Mouse (Mus musculus) neural tube, embryonic 12.5 days (tissue): ENCODE measurements at regions not wholly inside any gene's neighbourhood (a gene's known extent, or its start where the extent isn't known, plus 50 kb on each side); places are given as distances from the start of the nearest gene placed in this dataset.

ENCODE experiments used
- ATAC-seq: fragments of 200-750 bp; cut with Nextera tagmentation; 2 replicates; pipeline ENCODE4 v1.8.0; 2017; ENCODE audit warnings: low read depth, mild to moderate bottlenecking, moderate TSS enrichment, moderate library complexity; ENCODE audit not compliant: low FRiP score
- H3K27ac ChIP-seq: fragments of 300-500 bp; sonication (generic); 2 replicates; pipeline ENCODE4 v1.5.1; 2016
- H3K27me3 ChIP-seq: fragments of 300-500 bp; sonication (generic); replicated peaks from 2 replicates; pipeline ENCODE4 v1.6.1; 2016; ENCODE audit warnings: mild to moderate bottlenecking
- H3K36me3 ChIP-seq: fragments of 300-500 bp; sonication (generic); 2 replicates; pipeline ENCODE4 v1.6.1; 2016; ENCODE audit warnings: mild to moderate bottlenecking
- H3K4me1 ChIP-seq: fragments of 300-500 bp; sonication (generic); 2 replicates; pipeline ENCODE4 v1.6.1; 2016
- H3K4me2 ChIP-seq: fragments of 300-500 bp; sonication (generic); replicated peaks from 2 replicates; pipeline ENCODE4 v1.6.1; 2016; ENCODE audit warnings: mild to moderate bottlenecking
- H3K4me3 ChIP-seq: fragments of 300-500 bp; sonication (generic); 2 replicates; pipeline ENCODE4 v1.5.1; 2016
- H3K9ac ChIP-seq: fragments of 300-500 bp; sonication (generic); 2 replicates; pipeline ENCODE4 v1.6.1; 2016; ENCODE audit warnings: mild to moderate bottlenecking
- H3K9me3 ChIP-seq: fragments of 300-500 bp; sonication (generic); 2 replicates; pipeline ENCODE4 v1.6.1; 2016; ENCODE audit warnings: mild to moderate bottlenecking
- WGBS: fragments of 180-500 bp; shearing (Covaris S2); methylation state at CpG from one replicate; pipeline ENCODE4 v1.1.7; 2016; 5-methylcytosine and 5-hydroxymethylcytosine counted together

DNA sequence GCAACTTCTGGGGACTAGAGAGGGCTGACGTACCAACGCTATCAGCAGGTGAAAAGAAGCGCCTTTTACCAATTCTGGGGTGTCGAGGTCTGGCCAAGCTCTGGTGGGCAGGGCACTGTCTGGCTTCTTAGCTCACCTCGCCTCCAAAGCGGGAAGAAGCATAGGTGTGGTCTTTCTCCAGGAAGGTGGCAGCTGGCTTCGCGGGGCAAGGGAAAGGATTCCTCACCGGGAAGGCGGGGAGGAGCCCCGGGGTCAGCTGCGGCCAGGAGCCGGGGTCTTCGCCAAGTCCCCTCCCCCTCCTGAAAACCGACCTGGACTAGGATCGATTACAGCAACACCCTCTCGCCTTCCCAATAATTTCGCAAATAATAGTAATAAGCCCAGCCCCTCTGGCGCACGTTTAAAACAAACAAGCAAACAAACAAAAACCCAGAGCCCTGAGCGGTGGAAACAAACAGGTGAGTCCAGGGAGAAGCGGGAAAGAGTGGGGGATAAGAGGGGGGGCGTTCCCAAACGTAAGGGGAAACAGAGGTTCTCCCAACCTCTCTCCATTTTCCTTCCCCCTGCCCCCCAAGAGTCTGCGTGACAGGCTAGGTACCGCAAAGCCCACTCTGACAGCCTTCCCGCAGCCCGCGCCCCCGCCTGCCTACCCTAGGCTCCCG lies 63.5 kb upstream of the Ak4 start:
- Histone ChIP-seq H3K9me3 (no peaks in the 10 kb centered on the region), H3K4me1 (peaks cover 35% of the 10 kb centered on the region), H3K9ac (peak overlapping the region; percentile 91), H3K27me3 (no peaks in the 10 kb centered on the region), H3K27ac (peak overlapping the region; percentile 94), H3K4me3 (peak overlapping the region; percentile 91), H3K36me3 (no peaks in the 10 kb centered on the region), H3K4me2 (peak overlapping the region; percentile 77)
- ATAC-seq = peak; percentile 3
- WGBS = 1% methylated on average over 30 of the region's 31 CpGs

GRCm38 (mm10) chr4:101354951-101355350 lies 64.1 kb upstream of the Ak4 start:
- no peaks in the 10 kb centered on the region for H3K36me3 ChIP-seq
- no peak overlapping the region for H3K27ac ChIP-seq
- H3K27me3 ChIP-seq = no peaks in the 10 kb centered on the region
- H3K4me3 ChIP-seq = peak overlapping the region; percentile 91
- no peaks in the 10 kb centered on the region for H3K9me3 ChIP-seq
- H3K9ac ChIP-seq = peak overlapping the region; percentile 91
- no peak for ATAC-seq
- peak overlapping the region; percentile 77 for H3K4me2 ChIP-seq
- WGBS = 8% methylated on average over 7 of the region's 7 CpGs
- H3K4me1 ChIP-seq = peaks cover 35% of the 10 kb centered on the region

DNA sequence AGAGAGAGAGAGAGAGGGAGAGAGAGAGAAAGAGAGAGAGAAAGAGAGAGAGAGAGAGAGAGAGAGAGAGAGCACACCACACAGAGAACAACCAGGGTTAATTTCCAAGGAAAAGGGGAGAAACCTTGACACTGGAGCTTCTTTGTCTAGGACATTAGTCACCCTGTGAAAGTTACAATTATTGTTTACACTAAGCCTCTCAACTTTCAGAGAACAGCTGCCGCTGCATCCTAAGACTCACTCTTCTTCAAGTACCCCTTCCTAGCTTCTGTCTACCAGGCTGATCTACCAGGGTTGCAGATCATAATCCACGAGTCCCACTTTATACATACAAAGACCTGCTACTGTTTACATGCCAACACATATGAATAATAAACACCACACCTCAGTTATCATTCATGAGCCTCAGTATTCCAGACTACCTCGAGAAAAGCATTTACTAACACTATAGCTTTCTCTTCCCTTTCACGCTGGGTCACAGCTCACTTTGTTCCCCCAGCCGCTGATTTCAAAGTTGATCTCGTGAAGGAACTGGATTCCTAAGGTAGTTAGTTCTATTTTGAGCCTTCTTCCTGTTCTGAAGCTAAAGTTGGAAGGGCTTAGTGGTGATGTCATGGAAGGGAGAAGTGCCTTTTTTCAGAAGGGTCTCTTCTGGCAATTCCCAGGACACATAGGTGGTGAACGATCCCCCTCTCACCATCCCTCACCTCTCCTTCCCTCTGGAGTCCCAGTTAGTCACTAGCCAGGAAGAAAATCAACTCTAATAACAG lies 64.8 kb upstream of the Ak4 start:
- no peak overlapping the region for H3K27ac ChIP-seq
- no peaks in the 10 kb centered on the region for H3K36me3 ChIP-seq
- H3K4me1 ChIP-seq = peaks cover 35% of the 10 kb centered on the region
- peak overlapping the region; percentile 91 for H3K4me3 ChIP-seq
- H3K4me2 ChIP-seq = peak overlapping the region; percentile 77
- peak overlapping the region; percentile 91 for H3K9ac ChIP-seq
- no peak for ATAC-seq
- no peaks in the 10 kb centered on the region for H3K9me3 ChIP-seq
- H3K27me3 ChIP-seq = no peaks in the 10 kb centered on the region
- WGBS = 41% methylated on average over 7 of the region's 7 CpGs

GRCm38 (mm10) chr4:101352178-101352577 lies 66.9 kb upstream of the Ak4 start:
- WGBS = 79% methylated on average over 4 of the region's 4 CpGs
- H3K27me3 ChIP-seq = no peaks in the 10 kb centered on the region
- H3K9me3 ChIP-seq = no peaks in the 10 kb centered on the region
- no peaks in the 10 kb centered on the region for H3K36me3 ChIP-seq
- no peak overlapping the region for H3K4me3 ChIP-seq
- no peak overlapping the region for H3K9ac ChIP-seq
- H3K4me2 ChIP-seq = no peak overlapping the region
- ATAC-seq = no peak
- H3K27ac ChIP-seq = no peak overlapping the region
- H3K4me1 ChIP-seq = peaks cover 26% of the 10 kb centered on the region

- Histone ChIP-seq H3K9me3 (no peaks in the 10 kb centered on the region), H3K4me3 (no peak overlapping the region), H3K36me3 (peaks cover 2% of the 10 kb centered on the region), H3K4me2 (no peak overlapping the region), H3K4me1 (peaks cover 25% of the 10 kb centered on the region), H3K27me3 (no peaks in the 10 kb centered on the region), H3K9ac (no peak overlapping the region), H3K27ac (no peak overlapping the region)
- 93% methylated on average over 3 of the region's 3 CpGs for WGBS
- no peak for ATAC-seq
These were observed 67.4 kb upstream of the Ak4 start for GRCm38 (mm10) chr4:101351716-101352115.

DNA sequence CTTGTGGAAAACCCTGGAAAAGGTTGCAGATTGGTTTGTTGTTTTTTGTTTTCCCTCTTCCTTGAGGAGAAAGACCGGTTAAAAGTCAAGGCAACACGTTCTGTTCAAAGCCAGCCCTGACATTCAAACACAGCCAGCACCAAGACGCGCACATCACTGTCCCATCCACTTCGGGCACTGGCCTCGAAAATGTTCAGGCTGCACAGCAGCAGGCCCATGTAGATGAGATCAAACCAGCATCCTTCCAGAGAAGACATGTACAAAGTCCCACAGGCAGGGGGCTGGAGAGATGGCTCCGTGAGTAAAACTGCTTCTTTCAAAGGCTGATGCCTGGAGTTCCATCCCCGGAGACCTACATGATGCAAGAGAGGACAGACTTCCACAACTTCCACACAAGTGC lies 68.4 kb upstream of the Ak4 start:
- Histone ChIP-seq H3K9ac (no peak overlapping the region), H3K27me3 (no peaks in the 10 kb centered on the region), H3K27ac (no peak overlapping the region), H3K9me3 (no peaks in the 10 kb centered on the region), H3K4me2 (no peak overlapping the region), H3K4me1 (peaks cover 25% of the 10 kb centered on the region), H3K36me3 (peaks cover 13% of the 10 kb centered on the region), H3K4me3 (no peak overlapping the region)
- no peak for ATAC-seq
- 91% methylated on average over 8 of the region's 8 CpGs for WGBS

DNA sequence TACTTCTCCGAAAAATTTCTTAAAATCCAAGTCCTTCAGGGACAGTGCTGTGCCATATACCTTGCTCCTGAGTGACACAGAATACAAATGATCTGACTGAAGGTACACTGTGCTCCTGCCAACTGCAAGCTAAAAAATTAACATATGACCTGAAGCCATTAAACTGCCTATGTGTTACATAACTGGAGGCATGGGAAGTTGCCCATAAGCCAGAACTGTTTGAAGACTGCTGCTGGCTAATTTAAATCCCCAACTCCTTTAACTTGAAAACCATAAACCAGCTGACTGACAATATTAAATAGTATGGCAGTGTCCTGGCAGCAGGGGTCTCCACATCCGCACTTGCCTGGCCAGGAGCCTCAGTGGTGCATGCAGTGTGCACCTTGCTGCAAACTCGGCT lies 68.9 kb upstream of the Ak4 start:
- H3K4me3 ChIP-seq = no peak overlapping the region
- H3K4me1 ChIP-seq = peaks cover 22% of the 10 kb centered on the region
- H3K9me3 ChIP-seq = no peaks in the 10 kb centered on the region
- WGBS = 88% methylated on average over 3 of the region's 3 CpGs
- no peak overlapping the region for H3K9ac ChIP-seq
- no peaks in the 10 kb centered on the region for H3K27me3 ChIP-seq
- peaks cover 14% of the 10 kb centered on the region for H3K36me3 ChIP-seq
- no peak for ATAC-seq
- no peak overlapping the region for H3K4me2 ChIP-seq
- no peak overlapping the region for H3K27ac ChIP-seq

GRCm38 (mm10) chr4:101349413-101349812 lies 69.7 kb upstream of the Ak4 start:
- H3K36me3 ChIP-seq = peaks cover 15% of the 10 kb centered on the region
- ATAC-seq = no peak
- H3K27ac ChIP-seq = no peak overlapping the region
- H3K27me3 ChIP-seq = no peaks in the 10 kb centered on the region
- H3K4me1 ChIP-seq = peaks cover 14% of the 10 kb centered on the region
- H3K9ac ChIP-seq = no peak overlapping the region
- no peaks in the 10 kb centered on the region for H3K9me3 ChIP-seq
- 33% methylated on average over 4 of the region's 4 CpGs for WGBS
- no peak overlapping the region for H3K4me3 ChIP-seq
- no peak overlapping the region for H3K4me2 ChIP-seq

DNA sequence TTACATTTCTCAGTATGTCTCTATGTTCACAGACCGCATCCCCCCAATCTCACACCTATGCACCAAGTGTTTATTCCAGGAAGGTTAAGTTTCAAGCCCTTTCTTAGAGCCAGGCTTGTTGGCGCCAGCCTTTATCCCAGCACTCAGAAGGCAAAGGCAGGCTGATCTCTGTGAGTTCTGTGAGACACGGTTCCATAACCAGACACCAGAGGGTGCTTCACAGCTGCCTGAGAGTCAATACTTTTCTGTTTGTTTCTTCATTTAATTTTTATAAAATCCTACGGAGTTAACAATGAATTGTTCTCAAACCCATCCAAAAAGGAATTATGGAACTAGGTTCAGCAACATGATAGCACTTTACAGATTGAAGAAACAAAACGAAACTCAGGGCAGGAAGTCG lies 71.8 kb upstream of the Ak4 start:
- H3K4me2 ChIP-seq = no peak overlapping the region
- H3K9ac ChIP-seq = no peak overlapping the region
- no peaks in the 10 kb centered on the region for H3K27me3 ChIP-seq
- WGBS = 86% methylated on average over 6 of the region's 6 CpGs
- H3K36me3 ChIP-seq = peaks cover 25% of the 10 kb centered on the region
- H3K27ac ChIP-seq = no peak overlapping the region
- H3K4me3 ChIP-seq = no peak overlapping the region
- no peak for ATAC-seq
- H3K4me1 ChIP-seq = no peaks in the 10 kb centered on the region
- no peaks in the 10 kb centered on the region for H3K9me3 ChIP-seq

DNA sequence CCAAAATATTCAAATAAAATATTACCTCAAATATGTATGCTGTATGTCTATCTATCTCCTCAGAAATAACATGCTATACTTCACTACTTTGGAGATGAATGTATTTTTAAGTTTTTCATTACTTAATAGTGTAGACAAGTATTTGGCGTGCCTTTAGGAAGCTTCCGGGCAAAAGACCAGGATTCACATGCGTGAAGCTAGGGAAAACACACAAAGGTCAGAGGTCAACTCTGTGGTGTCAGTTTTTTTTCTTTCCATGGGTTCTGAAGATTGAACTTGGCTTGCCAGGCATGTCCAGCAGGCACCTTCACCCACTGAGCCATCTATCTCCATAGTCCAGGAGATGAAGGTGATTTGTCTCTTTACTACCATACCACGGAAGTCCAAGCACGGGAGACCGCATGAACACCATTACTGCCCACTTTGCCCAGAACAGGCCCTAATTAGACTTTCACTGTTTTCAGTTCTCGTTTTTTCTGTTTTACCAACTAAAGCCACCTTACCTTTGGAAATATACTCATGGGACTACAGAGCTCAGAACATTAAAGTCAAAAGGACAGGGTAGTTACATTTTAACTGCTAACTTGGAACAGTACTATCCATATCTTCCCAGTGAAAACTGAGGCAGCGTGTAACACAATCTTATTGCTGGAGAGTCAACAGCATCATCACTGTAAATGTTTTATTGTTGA lies 76.9 kb upstream of the Ak4 start:
- Histone ChIP-seq H3K9ac (no peak overlapping the region), H3K27ac (no peak overlapping the region), H3K27me3 (no peaks in the 10 kb centered on the region), H3K4me1 (no peaks in the 10 kb centered on the region), H3K4me2 (no peak overlapping the region), H3K9me3 (no peaks in the 10 kb centered on the region), H3K36me3 (peaks cover 25% of the 10 kb centered on the region), H3K4me3 (no peak overlapping the region)
- ATAC-seq = no peak
- 90% methylated on average over 8 of the region's 8 CpGs for WGBS

DNA sequence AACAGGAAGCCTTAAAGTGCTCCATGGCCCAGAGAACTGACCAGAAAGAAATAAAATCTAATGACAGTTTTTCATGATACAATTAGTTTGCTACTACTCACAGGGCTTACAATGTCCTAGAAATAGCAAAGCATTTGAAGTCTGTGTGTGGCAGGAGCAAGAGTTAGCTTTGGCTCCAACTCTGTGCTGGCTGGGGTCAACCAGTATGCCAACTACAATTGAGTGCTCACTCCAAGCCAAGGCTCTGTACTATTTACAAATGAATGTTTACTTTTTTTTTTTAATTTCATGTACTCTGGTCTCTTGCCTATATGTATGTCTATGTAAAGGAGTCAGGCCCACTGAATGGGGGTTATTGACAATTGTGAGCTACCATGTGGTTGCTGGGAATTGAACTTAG lies 75.7 kb upstream of the Jak1 start:
- no peak overlapping the region for H3K9ac ChIP-seq
- no peaks in the 10 kb centered on the region for H3K27me3 ChIP-seq

DNA sequence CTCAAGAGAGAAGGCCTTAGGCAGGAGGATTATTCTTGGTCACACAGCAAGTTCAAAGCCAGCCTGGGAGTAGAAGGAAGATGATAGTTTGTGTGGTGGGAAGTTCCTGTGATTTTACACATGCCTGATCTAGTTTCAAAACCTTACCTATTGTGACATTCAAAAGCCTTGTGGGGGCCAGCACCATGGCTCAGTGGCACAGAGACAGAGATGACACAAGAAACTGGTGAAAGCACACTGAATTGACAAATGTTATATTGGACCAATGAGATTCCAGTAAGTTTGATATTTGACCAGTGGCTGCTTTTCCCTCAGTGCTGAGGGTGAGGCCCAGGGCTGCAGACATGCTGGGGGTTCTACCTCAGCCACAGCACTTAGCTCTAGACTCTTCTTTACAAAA lies 73.1 kb upstream of the Jak1 start:
- Histone ChIP-seq H3K9ac (no peak overlapping the region), H3K4me2 (no peak overlapping the region), H3K4me1 (no peaks in the 10 kb centered on the region), H3K4me3 (no peak overlapping the region), H3K9me3 (no peaks in the 10 kb centered on the region), H3K27ac (no peak overlapping the region), H3K36me3 (no peaks in the 10 kb centered on the region), H3K27me3 (no peaks in the 10 kb centered on the region)
- ATAC-seq = no peak

More for the DNA sequence above, 75.7 kb upstream of the Jak1 start:
- no peak overlapping the region for H3K27ac ChIP-seq
- no peak for ATAC-seq
- H3K4me3 ChIP-seq = no peak overlapping the region
- no peaks in the 10 kb centered on the region for H3K9me3 ChIP-seq
- H3K36me3 ChIP-seq = peaks cover 13% of the 10 kb centered on the region
- H3K4me1 ChIP-seq = no peaks in the 10 kb centered on the region
- H3K4me2 ChIP-seq = no peak overlapping the region
